Mouse (Mus musculus): Measurements from ENCODE around the gene Klrb1b. TPM values are rescaled to one million over a fixed set of nuclear protein-coding genes. Genes with fewer than 3 reads are reported as not detected.
"Not testable (repeated sequence)": the region's sequence is repeated elsewhere in the genome, so short reads cannot be mapped to it uniquely, and the experiment has no call there.

The Klrb1b gene
- total and polyA plus RNA-seq, 2 experiments from 2014 or later, result not detected

DNA sequence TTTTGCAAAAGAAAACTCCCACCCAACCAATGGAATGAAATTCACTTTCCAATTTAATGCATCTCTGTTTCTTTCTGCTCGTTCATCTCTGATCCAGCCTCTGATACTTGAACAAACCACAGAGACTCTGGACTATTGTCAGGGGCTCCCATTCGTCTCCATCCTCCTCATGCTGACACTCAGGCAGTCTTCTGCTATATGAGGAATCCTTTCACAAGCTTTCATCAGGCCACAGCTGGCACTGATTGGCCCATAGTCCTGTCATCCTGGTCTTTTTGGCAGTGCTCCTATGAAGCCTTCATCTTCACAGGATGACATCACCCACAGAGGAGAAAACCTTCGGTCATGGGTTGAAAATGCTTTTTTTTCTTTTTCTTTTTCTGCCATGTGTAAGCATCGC is 58.1 kb downstream of the Klrb1b start:
- no peak overlapping the region for H3K27ac ChIP-seq (ENCODE audit: low read depth, low read length)
- 73% methylated on average over 4 of the region's 4 CpGs for WGBS
- H3K4me2 ChIP-seq (ENCODE audit: low read depth, low read length, poor library complexity, severe bottlenecking), result no peak overlapping the region
- ATAC-seq (ENCODE audit: low FRiP score) (no peak), DNase-seq (ENCODE audit: low spot score) (no peak)
- H3K4me3 ChIP-seq (ENCODE audit: low read depth, low read length), result no peak overlapping the region
- H3K4me1 ChIP-seq (ENCODE audit: insufficient read depth, low read length), result no peaks in the 10 kb centered on the region
- no peaks in the 10 kb centered on the region for H3K36me3 ChIP-seq (ENCODE audit: insufficient read depth, low read length)
- H3K9ac ChIP-seq (replicated peaks; ENCODE audit: low read length, poor library complexity, severe bottlenecking), result no peak overlapping the region
- no peak for TF ChIP-seq CTCF (IDR thresholded peaks at IDR 0.05)
- no peaks in the 10 kb centered on the region for H3K27me3 ChIP-seq (ENCODE audit: insufficient read depth, low read length)
- H3K9me3 ChIP-seq (ENCODE audit: low read length), result no peaks in the 10 kb centered on the region

DNA sequence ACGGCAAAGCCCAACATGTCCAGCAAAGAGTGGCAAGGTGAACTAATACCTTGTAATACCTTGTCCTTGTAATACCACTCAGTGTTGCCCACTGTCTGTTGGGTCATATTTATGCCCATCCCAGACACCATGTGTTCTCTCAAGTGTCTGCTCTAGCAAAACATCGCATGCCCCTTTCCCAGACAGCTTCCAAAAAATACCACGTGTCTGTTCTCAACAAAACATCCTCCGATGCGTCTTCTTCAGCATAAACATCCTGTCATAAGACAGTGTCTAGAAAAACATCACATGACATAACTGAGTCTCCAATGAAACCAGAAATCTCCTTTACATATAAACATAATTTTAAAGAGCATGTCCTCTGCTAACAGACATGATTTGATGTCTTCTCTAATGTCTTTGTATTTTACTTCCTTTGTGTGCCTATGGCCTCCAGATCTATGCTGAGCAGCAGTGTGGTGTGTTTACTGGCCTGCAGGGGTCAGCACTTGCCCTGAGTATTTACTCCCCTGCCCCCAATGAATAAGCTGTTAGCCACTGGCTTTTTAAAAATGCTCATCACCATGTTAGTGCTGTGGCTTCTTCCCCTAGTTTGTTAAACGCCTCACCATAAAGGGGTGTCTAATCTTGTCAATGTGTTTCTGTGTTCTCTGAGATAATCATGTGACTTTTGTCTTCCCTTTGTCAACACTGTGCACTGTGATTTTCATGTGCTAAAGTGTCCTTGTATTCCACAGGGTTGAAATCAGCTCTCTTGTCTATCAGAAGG is 59.5 kb downstream of the Klrb1b start:
- not testable (repeated sequence) for H3K4me3 ChIP-seq (ENCODE audit: low read depth, low read length); H3K4me1 ChIP-seq (ENCODE audit: insufficient read depth, low read length); H3K9ac ChIP-seq (replicated peaks; ENCODE audit: low read length, poor library complexity, severe bottlenecking); H3K9me3 ChIP-seq (ENCODE audit: low read length); H3K36me3 ChIP-seq (ENCODE audit: insufficient read depth, low read length); H3K4me2 ChIP-seq (ENCODE audit: low read depth, low read length, poor library complexity, severe bottlenecking); H3K27me3 ChIP-seq (ENCODE audit: insufficient read depth, low read length)
- DNase-seq (ENCODE audit: low spot score) (peak; percentile 77), ATAC-seq (ENCODE audit: low FRiP score) (0 out of 2 replicates have a peak, but pooled peaks have one; percentile 31)
- WGBS, result 59% methylated on average over 6 of the region's 6 CpGs
- peak overlapping the region; percentile 19; the same call in 1 of the 2 replicates for H3K27ac ChIP-seq (ENCODE audit: low read depth, low read length)
- TF ChIP-seq CTCF (IDR thresholded peaks at IDR 0.05), result peak; percentile 75

DNA sequence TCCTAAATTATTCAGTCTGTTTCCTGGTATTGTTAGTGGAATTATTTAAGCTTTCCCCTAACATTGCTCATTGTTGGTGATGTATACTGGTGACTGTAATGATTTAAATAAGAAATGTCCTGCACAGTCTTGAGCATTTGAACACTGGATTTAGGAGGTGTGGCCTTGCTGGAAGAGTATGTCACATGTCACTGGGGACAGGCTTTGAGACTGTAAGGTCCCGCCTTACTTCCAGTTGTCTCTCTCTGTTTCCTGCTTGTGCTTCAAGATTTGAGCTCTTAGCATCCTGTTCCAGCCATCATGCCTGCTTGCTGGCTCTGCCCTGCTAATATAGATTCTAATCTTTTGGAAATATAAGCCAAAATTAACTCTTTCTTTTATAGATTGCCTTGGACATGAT is 60.9 kb downstream of the Klrb1b start:
- Histone ChIP-seq H3K27me3 (ENCODE audit: insufficient read depth, low read length) (no peaks in the 10 kb centered on the region), H3K9me3 (ENCODE audit: low read length) (no peaks in the 10 kb centered on the region), H3K27ac (ENCODE audit: low read depth, low read length) (no peak overlapping the region), H3K9ac (replicated peaks; ENCODE audit: low read length, poor library complexity, severe bottlenecking) (no peak overlapping the region), H3K4me3 (ENCODE audit: low read depth, low read length) (no peak overlapping the region), H3K36me3 (ENCODE audit: insufficient read depth, low read length) (no peaks in the 10 kb centered on the region), H3K4me1 (ENCODE audit: insufficient read depth, low read length) (no peaks in the 10 kb centered on the region), H3K4me2 (ENCODE audit: low read depth, low read length, poor library complexity, severe bottlenecking) (no peak overlapping the region)
- TF ChIP-seq CTCF (IDR thresholded peaks at IDR 0.05), result no peak
- DNase-seq (ENCODE audit: low spot score) (no peak), ATAC-seq (ENCODE audit: low FRiP score) (no peak)
- WGBS, result 73% methylated on average over 1 of the region's 1 CpGs

DNA sequence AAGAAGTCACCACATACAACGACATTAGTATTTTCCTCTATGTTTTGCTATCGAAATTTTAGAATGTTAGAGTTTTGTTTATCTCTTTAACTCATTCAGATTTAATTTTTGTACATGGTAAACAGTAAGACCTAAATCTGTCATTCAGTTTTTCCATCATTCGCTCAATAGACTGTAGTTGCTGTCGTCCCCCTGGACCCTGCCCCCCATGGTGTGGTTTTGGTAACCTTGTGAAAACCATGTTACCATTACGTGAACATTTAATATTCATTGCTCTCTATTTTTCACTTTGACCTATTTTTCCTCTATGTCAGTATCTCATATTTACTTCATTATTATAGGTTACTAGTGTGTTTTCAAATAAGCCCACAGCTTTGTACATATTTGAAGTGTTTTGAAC is 61.5 kb downstream of the Klrb1b start:
- no peak for TF ChIP-seq CTCF (IDR thresholded peaks at IDR 0.05)
- ATAC-seq (ENCODE audit: low FRiP score) (no peak), DNase-seq (ENCODE audit: low spot score) (no peak)
- Histone ChIP-seq H3K4me3 (ENCODE audit: low read depth, low read length) (peak overlapping the region; percentile 37), H3K27ac (ENCODE audit: low read depth, low read length) (peak overlapping the region; percentile 70), H3K4me2 (ENCODE audit: low read depth, low read length, poor library complexity, severe bottlenecking) (peak overlapping the region; percentile 41), H3K4me1 (ENCODE audit: insufficient read depth, low read length) (no peaks in the 10 kb centered on the region), H3K9me3 (ENCODE audit: low read length) (no peaks in the 10 kb centered on the region), H3K27me3 (ENCODE audit: insufficient read depth, low read length) (no peaks in the 10 kb centered on the region), H3K9ac (replicated peaks; ENCODE audit: low read length, poor library complexity, severe bottlenecking) (no peak overlapping the region), H3K36me3 (ENCODE audit: insufficient read depth, low read length) (no peaks in the 10 kb centered on the region)
- 10% methylated on average over 5 of the region's 5 CpGs for WGBS

DNA sequence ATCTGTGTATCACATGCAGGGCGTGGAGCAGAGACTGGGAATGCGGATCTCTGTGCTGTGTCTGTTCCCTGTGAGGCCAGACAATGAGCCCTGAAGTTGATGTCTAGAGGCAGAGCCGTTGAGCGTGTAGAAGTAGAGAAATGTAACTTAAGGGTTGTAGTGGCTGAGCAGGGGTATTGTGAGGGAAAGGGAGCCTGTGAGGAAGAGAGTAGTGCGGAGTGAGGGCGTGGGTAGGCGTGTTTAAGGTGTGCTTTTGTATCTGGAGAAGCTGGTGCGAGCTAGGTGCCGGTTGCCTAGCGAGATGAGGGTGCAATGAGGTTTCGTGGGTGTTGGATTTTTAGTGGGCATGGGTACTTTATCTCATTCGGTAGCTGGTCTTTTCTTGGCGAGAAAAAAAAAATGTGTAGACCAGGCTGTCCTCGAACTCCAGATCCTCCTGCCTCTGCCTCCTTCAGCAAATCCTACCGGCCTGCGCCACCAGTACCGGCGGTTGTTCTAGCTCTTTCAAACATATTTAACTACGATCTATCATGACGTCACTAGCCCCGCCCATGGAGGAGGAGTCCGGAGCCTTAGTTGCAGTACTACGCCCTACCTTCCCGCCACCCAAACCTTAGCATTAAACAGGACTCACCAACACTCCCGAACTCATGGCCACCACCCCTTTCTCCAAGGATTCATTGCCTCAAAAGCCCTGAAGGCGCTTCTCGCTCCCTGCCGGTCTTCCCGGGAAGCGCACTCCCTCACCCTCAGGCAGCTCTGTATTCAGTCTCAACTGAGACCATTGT is 62.2 kb downstream of the Klrb1b start:
- peak overlapping the region; percentile 76 for H3K27ac ChIP-seq (ENCODE audit: low read depth, low read length)
- H3K9ac ChIP-seq (replicated peaks; ENCODE audit: low read length, poor library complexity, severe bottlenecking), result peak overlapping the region; percentile 29; the same call in 1 of the 2 replicates
- peak; percentile 98 for DNase-seq (ENCODE audit: low spot score)
- H3K4me2 ChIP-seq (ENCODE audit: low read depth, low read length, poor library complexity, severe bottlenecking), result peak overlapping the region; percentile 44
- H3K4me1 ChIP-seq (ENCODE audit: insufficient read depth, low read length), result no peaks in the 10 kb centered on the region
- peak; percentile 89 for ATAC-seq (ENCODE audit: low FRiP score)
- peak overlapping the region; percentile 37 for H3K4me3 ChIP-seq (ENCODE audit: low read depth, low read length)
- no peaks in the 10 kb centered on the region for H3K9me3 ChIP-seq (ENCODE audit: low read length)
- WGBS, result 2% methylated on average over 29 of the region's 30 CpGs
- peak; percentile 83 for TF ChIP-seq CTCF (IDR thresholded peaks at IDR 0.05)
- no peaks in the 10 kb centered on the region for H3K36me3 ChIP-seq (ENCODE audit: insufficient read depth, low read length)
- H3K27me3 ChIP-seq (ENCODE audit: insufficient read depth, low read length), result no peaks in the 10 kb centered on the region

Other genes with a start within 250 kb of the Klrb1b start
- 0.16 and 0.28 TPM in 2 replicates for gene A2ml1, start 244.7 kb downstream of the Klrb1b start, total RNA-seq (2014; rRNA removed)
- gene A2ml1, start 244.7 kb downstream of the Klrb1b start, polyA plus RNA-seq (2015; fragmentation: Nextera tagmentation; extraction: Ambion mirVana), result 7.4 and 7.9 TPM in 2 replicates
- gene Klrb1a, start 202.8 kb downstream of the Klrb1b start, total RNA-seq (2014; rRNA removed), result not detected in 2 replicates
- gene Klrb1a, start 202.8 kb downstream of the Klrb1b start, polyA plus RNA-seq (2015; fragmentation: Nextera tagmentation; extraction: Ambion mirVana), result not detected in 2 replicates
- gene Clec2h, start 163.9 kb downstream of the Klrb1b start, total RNA-seq (2014; rRNA removed), result not detected in 2 replicates
- gene Clec2h, start 163.9 kb downstream of the Klrb1b start, polyA plus RNA-seq (2015; fragmentation: Nextera tagmentation; extraction: Ambion mirVana), result not detected in 2 replicates
- 2.3 TPM in 1 of 2 replicates, not detected in the other for gene Klrb1, start 103.3 kb downstream of the Klrb1b start, total RNA-seq (2014; rRNA removed)
- gene Klrb1, start 103.3 kb downstream of the Klrb1b start, polyA plus RNA-seq (2015; fragmentation: Nextera tagmentation; extraction: Ambion mirVana), result 2.6 and 3.0 TPM in 2 replicates
- gene Klrb1c, start 37.1 kb downstream of the Klrb1b start, total RNA-seq (2014; rRNA removed), result 0.09 and 0.77 TPM in 2 replicates
- 0.09 and 0.25 TPM in 2 replicates for gene Klrb1c, start 37.1 kb downstream of the Klrb1b start, polyA plus RNA-seq (2015; fragmentation: Nextera tagmentation; extraction: Ambion mirVana)
- gene Gm44511, start within 50 bp of the Klrb1b start, total RNA-seq (2014; rRNA removed), result not detected in 2 replicates
- not detected in 2 replicates for gene Gm44511, start within 50 bp of the Klrb1b start, polyA plus RNA-seq (2015; fragmentation: Nextera tagmentation; extraction: Ambion mirVana)
- gene Clec2i, start 61.3 kb upstream of the Klrb1b start, total RNA-seq (2014; rRNA removed), result 0.42 TPM in 1 of 2 replicates, not detected in the other
- gene Clec2i, start 61.3 kb upstream of the Klrb1b start, polyA plus RNA-seq (2015; fragmentation: Nextera tagmentation; extraction: Ambion mirVana), result not detected in 2 replicates
- 0.19 and 0.38 TPM in 2 replicates for gene BC035044, start 64.8 kb upstream of the Klrb1b start, total RNA-seq (2014; rRNA removed)
- 0.29 and 0.41 TPM in 2 replicates for gene BC035044, start 64.8 kb upstream of the Klrb1b start, polyA plus RNA-seq (2015; fragmentation: Nextera tagmentation; extraction: Ambion mirVana)
- not detected in 2 replicates for gene Clec2g, start 108.0 kb upstream of the Klrb1b start, total RNA-seq (2014; rRNA removed)
- gene Clec2g, start 108.0 kb upstream of the Klrb1b start, polyA plus RNA-seq (2015; fragmentation: Nextera tagmentation; extraction: Ambion mirVana), result not detected in 2 replicates
- 0.19 and 0.93 TPM in 2 replicates for gene Klrb1f, start 219.6 kb upstream of the Klrb1b start, total RNA-seq (2014; rRNA removed)
- 0.42 and 0.46 TPM in 2 replicates for gene Klrb1f, start 219.6 kb upstream of the Klrb1b start, polyA plus RNA-seq (2015; fragmentation: Nextera tagmentation; extraction: Ambion mirVana)